Mouse (Mus musculus) heart, adult 8-10 months (tissue): ENCODE measurements around the gene Itfg2. TPM values are rescaled to one million over a fixed set of nuclear protein-coding genes. Genes with fewer than 3 reads are reported as not detected.
A peak's percentile ranks its signal among the peaks of the same experiment; 100 is the strongest.

ENCODE experiments used
- DNase-seq: peaks from one replicate; pipeline ENCODE4 v3.0.0; 2022; ENCODE audit warnings: low spot score
- total RNA-seq, 4 experiments: library from RNA; stranded (reverse); gene quantifications; 2 replicates each; pipeline ENCODE4 v1.2.4; 2022

The Itfg2 gene
- total RNA-seq, result 10 to 100 TPM; 16.0 to 20.0 (median 16.9) TPM

- DNase-seq, result peak; percentile 97
Observed at GRCm38 (mm10) chr6:128424269-128425019, at the start of gene Itfg2. Itfg2 (minus strand) TSS chr6:128424931.

- no peak for DNase-seq
Observed at GRCm38 (mm10) chr6:128474112-128474511, 49.4 kb upstream of the Itfg2 start.

GRCm38 (mm10) chr6:128469451-128469850 is 44.7 kb upstream of the Itfg2 start:
- DNase-seq, result no peak

GRCm38 (mm10) chr6:128467298-128467697 is 42.6 kb upstream of the Itfg2 start:
- DNase-seq, result no peak

- no peak for DNase-seq
Observed at GRCm38 (mm10) chr6:128466563-128466962, 41.8 kb upstream of the Itfg2 start.

GRCm38 (mm10) chr6:128466043-128466442 is 41.3 kb upstream of the Itfg2 start:
- no peak for DNase-seq

GRCm38 (mm10) chr6:128464996-128465395 is 40.3 kb upstream of the Itfg2 start:
- no peak for DNase-seq

- DNase-seq, result no peak
Observed at GRCm38 (mm10) chr6:128461606-128462005, 36.9 kb upstream of the Itfg2 start.

GRCm38 (mm10) chr6:128460729-128461503 is 36.2 kb upstream of the Itfg2 start:
- no peak for DNase-seq

- DNase-seq, result no peak
Observed at GRCm38 (mm10) chr6:128460321-128460720, 35.6 kb upstream of the Itfg2 start.

- DNase-seq, result no peak
Observed at GRCm38 (mm10) chr6:128457186-128457585, 32.5 kb upstream of the Itfg2 start.

- DNase-seq, result no peak
Observed at GRCm38 (mm10) chr6:128455835-128456605, 31.3 kb upstream of the Itfg2 start.

GRCm38 (mm10) chr6:128447063-128447462 is 22.3 kb upstream of the Itfg2 start:
- no peak for DNase-seq

- DNase-seq, result peak; percentile 70
Observed at GRCm38 (mm10) chr6:128445761-128446535, 21.2 kb upstream of the Itfg2 start.

- DNase-seq, result no peak
Observed at GRCm38 (mm10) chr6:128440238-128440637, 15.5 kb upstream of the Itfg2 start.

GRCm38 (mm10) chr6:128438871-128439341 is 14.2 kb upstream of the Itfg2 start:
- no peak for DNase-seq

- peak; percentile 91 for DNase-seq
Observed at GRCm38 (mm10) chr6:128438317-128438870, 13.7 kb upstream of the Itfg2 start, which contains the start of gene Fkbp4. Fkbp4 (minus strand) TSS chr6:128438677.

- DNase-seq, result no peak
Observed at GRCm38 (mm10) chr6:128437731-128438316, 13.1 kb upstream of the Itfg2 start.

- no peak for DNase-seq
Observed at GRCm38 (mm10) chr6:128437288-128437687, 12.6 kb upstream of the Itfg2 start.

GRCm38 (mm10) chr6:128436356-128437005 is 11.8 kb upstream of the Itfg2 start:
- DNase-seq, result no peak
